Mouse (Mus musculus): ENCODE results near the gene Iffo2.

The Iffo2 gene

DNA sequence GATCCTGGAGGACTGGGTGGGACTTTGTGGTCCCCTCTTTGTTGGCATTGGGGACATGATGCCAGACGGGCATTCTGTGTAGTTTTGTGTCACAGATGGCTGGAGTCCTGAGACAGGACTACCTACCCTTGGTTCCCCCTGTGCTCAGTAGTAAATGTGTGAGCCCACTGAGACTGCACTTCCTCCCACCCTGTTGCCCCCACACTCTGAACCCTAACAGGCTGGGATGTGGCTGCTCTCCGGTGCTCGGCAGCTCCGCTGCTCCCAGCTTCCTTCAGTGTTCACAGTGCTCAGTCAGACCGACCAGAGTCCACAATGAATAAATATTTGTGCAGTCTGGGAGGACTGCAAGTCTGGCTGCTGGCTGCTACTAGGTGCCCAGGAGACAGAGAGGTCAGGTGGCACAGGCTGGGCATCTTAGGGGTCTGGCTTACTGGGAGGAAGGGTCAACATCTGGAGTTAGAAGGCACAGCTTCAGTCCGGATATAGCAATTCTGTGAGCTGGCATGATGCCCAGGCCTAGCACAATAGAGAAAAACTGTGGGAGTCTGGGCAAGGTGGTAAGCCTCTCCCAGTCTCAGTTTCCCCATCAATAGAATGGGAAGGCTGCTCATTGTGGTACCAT, 51.2 kb downstream of the Iffo2 start:
- DNase-seq (ENCODE audit: low spot score) = no peak

DNA sequence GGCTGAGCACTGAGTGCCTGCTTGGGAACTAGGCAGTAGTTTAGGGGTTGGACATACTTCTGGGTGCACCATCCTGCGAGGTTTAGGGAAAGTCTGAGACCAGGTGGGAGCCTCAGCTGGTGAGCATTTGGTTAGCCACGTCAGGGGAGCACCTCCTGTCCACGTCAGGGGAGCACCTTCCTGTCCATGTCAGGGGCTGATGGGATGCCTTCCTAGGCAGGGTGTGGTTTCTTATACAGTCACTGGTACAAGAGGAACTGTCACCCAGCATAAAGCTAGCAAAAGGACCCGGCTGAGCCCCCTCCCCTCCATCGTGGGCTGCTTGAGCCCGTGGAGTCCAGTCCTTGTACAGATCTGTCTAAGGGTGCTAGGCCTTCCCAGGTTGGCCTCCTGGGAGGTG, 52.0 kb downstream of the Iffo2 start:
- no peak for DNase-seq (ENCODE audit: low spot score)

DNA sequence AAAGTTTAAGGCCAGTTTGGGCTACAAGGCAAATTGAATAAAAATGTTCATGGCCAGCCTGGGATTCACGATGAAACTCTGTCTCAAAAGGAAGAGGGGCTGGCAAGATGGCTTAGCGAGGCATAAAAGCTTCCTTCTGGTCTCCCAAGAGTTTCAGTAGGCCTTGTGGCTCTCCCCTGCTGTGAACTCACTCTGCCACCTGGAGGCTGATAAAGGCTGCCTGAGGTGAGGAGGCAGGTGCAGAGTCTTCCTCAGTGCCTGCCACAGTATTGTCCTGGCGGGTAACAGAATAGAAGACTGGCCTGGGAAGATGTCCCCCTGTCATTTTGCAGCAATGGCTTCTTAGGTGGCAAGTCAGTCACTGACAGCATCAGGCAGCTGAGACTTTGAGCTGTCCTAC, 52.6 kb downstream of the Iffo2 start:
- DNase-seq (ENCODE audit: low spot score) = no peak

DNA sequence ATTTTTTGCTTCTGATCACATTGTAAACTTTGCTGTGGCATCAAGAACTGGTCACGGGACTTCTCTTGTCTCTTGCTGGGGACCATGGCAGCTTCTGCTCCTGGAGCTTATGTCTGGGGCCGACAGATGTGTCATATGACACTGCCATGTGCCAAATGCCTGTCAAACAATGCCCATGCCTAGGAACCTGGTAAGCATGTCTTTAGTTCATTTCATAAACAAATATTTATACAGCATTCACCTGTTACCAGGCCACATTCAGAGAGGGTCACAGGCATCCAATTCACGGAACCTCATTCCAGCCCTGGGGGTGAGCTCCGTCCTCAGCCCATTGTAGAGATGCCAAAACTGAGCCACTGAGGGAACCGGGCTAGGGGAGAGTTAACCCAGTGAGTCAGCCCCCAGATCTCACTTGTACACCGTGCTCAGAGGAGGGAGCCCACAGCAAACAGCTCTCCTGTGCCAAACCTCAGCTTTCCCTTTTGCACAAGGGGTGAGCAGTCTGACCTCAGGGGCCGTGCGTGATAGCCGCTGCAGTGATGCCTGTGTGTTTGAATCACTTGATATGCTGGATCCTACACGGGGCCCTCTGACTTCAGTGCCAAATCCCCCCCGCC, 53.4 kb downstream of the Iffo2 start:
- no peak for DNase-seq (ENCODE audit: low spot score)

DNA sequence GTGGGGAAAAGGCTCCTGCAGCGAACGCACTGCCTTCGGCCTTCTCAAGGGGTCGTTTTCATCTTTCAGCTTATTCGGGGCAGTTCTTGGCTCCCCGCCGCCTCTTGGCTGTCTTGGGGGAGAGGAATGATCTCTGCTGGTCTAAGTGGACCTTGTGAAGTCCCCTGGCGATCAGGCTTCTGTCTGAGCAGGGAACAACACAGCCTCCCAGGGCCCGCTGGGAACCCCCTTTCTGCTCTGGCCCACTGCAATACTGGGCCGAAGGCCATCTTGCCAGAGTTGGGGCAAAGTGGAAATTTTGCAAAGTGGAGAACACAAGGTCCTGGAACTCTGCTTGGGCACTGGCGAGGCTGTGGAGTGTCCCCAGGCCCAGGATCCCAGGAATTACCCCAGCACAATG, 54.4 kb downstream of the Iffo2 start:
- no peak for DNase-seq (ENCODE audit: low spot score)

DNA sequence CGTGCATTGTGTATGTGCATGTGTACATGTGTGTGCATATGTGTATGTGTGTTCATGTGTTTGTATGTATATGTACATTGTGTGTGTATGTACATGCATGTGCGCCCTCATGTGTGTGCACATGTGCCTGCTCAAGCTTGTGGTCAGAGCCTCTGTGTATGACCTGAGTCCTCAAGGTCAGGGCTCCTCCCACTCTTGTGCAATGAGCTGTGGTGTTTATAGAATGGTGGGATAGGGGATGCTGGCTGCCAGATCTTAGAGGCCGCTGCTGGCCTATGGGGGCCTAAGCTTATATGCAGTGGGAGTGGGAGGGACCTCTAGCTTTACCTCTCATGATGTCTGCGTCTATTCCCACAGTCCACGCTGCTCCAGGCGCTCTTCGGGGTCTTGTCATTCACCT, 55.4 kb downstream of the Iffo2 start:
- peak; percentile 57 for DNase-seq (ENCODE audit: low spot score)

DNA sequence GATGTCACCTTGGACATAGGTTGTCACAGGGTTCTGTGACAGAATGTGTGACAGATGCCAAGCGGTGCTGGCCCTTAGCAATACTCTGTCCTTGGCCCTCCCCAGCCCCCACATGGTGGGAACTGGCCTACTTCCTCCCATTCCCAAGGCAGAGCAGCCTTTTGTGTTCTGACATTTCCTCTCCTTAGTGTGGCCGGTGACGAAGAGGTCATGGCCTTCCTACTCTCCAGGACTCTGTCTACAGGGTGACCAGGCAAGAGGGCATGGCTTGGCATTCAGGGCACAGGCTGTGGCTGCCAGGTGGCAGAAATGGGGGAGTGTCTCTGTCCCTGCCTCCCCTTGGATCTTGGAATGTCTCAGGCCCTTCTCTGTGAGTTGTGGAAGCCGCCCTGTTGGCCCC, 57.0 kb downstream of the Iffo2 start:
- DNase-seq (ENCODE audit: low spot score) = no peak

DNA sequence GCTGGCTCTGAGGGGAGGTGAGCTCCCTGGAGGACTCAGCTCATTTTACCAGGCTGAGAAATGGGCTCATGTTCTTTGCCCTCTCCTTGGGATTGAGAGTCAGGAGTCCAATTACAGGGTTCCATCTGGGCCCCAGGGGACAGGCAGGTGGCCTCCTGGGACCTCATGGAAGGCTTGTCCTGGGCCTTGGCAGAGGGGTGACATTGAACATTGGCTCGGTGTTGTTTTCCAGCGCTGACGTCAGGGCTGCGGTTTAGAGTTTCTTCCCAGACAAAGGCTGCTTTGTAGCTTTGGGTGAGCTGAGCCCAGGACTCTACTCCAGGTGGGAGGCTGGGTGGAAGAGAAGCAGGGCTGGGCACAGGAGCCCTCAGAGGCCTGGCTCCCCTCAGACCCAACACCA, 57.4 kb downstream of the Iffo2 start:
- no peak for DNase-seq (ENCODE audit: low spot score)

DNA sequence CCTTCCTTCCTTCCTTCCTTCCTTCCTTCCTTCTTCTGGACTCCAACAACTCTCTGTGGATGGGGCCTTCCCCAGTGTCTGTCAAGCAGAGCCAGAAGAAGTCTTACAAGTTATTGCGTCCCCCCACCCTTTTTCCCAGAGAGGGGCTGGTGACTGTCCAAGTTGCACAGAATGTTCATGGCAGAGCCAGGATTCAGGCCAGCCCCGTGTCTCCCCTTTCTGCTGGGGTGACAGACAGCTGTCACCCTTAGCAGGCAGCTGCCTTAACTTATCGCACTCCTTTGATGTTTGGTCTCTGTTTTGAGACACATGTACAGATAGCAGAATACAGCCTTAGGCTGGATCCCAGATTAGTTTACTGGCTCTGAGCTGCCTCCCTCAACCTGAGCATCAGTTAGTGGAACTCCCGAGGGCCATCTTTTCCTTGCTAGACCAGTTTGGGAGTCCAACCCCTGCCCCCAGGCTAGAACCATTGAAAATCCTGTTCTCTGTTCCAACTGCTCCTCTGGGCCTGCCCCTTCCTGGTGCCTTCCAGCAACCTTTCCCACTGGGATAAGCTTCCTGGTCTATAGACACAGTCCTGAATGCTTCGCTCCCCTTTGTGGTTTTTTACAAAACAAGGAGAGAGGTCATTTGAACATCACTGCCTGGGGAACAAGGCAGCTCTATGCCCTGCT, 59.1 kb downstream of the Iffo2 start:
- DNase-seq (ENCODE audit: low spot score) = no peak

DNA sequence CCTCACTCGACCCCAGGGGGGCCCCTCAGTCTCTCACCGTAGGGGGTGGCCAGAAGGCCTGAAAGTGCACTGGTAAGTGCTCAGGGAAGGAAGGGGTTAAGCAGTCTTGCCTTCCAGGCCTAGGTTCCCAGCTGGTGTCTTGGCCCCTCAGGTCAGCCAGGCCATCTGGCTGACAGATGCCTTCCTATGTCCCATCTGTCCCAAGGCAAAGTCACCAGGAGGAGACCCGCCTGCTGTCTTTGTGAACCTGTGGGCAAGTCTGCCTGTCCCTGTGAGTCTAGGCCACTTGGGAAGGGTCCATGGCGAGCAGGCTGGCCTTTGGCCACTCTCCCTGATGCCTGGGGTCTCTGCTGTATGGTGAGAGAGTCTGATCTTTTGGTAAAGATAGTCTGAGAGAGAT, 60.1 kb downstream of the Iffo2 start:
- DNase-seq (ENCODE audit: low spot score) = no peak

DNA sequence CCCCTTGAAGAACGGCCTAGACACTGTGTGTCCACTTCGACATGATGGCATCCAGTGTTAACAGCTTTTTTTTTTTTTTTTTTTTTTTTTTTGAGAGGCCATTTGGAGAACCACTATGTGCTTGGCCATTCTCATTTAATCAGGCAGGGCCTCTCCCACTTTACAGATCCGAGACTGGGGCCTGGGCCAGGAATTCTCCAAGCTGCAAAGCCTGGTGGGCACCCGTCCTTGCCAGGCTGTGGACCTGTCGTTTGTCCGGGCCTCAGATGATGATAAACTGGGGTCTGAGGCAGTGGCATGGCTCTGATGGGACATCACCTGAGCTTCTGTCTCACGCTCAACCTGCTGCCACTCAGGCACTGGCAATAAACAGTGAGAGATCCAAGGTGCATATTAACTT, 62.5 kb downstream of the Iffo2 start:
- no peak for DNase-seq (ENCODE audit: low spot score)

DNA sequence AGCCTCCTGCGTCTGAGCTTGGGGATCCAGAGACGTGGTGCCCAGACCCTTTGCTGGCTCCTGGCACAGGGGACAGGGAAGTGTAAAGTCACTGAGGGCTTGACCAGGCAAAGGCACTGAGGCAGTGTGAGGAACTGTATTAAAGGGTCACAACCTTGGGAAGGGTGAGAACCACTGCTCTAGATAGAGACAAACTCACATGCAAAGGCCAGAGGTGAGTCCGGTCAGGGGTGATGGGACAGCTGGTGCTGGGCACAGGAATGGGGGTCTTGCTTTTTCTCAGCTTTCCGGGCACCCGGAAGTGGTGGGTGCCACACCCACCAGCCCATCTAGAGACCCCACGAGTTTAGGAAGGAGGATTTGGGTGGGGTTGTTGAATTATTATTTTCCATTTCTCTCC, 63.0 kb downstream of the Iffo2 start:
- no peak for DNase-seq (ENCODE audit: low spot score)

DNA sequence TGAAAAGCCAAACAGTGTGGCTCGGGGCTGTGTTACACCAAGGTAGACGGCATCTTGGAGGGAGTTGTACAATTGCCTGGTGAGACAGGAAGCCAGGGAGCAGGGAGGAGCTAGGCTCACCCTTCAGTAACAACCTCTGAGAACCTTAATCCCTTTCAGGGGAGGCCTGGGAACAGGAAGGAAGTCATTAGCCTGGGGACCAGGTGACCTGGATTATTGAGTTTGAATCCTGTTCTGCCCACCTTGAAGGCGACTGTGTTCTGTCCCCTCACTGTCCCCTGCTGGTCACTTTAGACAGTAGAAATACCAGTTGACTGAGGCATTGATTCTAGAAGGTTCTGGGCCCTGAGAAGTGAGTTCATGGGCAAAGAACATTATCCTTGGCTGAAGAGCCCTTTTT, 63.7 kb downstream of the Iffo2 start:
- DNase-seq (ENCODE audit: low spot score) = no peak

DNA sequence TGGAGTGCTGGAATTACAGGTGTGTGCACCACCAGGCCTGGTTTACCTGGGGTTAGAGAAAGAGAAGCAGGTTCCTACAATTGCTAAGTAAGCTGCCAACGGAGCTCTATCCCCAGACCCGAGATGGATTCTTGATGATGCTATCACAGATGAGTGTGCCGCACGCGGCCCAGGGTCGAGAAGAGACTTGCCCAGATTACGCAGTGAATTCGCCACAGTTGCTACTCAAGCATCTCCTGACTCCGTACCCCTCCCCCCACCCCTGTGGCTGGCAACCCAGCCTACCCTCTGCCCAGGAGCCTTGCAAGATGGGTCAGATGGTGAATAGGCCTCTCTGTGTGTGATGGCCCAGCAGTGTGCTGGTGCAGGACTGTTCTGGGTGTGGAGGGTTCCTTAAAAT, 66.4 kb downstream of the Iffo2 start:
- no peak for DNase-seq (ENCODE audit: low spot score)

DNA sequence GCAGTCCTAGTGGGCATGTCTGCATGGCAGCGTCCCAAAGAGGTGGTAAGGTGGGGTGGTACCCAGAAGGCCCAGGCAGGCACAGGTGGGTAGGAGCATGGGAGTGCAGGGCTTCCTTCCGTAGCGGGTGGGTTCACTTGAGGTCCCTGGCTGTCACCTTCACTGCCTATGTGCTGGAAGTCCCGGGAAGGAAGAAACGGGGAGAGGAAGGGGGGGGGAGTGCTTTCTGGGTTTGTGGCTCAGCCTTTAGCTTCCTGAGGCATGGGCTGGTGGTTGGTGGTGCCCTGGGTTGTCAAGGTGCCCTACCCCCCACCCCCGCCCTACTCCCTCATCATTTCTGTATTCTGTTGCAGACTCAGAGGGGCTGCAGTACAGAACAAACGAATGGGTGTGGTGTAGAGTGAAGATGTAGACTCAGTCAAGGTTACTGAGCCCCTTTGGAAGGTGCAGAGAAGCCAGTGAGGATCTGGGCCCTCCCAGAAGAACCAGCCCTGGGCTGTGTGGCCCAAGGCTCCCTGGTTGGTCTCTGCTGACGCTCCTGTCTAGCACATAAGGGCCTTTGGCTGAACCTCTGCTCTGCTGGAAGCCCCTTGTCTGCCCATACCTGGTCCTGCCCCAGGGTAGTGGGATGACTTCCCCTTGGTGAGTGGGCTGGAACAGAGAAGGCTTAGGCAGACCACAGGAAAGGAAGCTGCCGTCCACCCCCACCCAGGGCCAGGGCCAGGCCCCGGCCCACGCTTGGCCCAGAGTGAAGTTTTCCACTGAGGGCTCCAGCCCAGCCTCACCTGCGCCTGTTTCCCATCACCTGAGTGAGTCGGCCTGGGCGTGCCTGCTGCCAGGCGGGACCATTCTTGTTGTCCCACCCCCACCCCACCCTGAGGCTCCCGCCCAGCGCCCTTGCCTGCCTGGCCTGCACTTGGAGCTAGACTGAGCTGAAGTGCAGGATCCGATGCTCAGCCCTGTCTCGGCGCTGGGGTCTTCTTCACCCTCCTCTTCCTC, 67.2 kb downstream of the Iffo2 start:
- no peak for DNase-seq (ENCODE audit: low spot score)

DNA sequence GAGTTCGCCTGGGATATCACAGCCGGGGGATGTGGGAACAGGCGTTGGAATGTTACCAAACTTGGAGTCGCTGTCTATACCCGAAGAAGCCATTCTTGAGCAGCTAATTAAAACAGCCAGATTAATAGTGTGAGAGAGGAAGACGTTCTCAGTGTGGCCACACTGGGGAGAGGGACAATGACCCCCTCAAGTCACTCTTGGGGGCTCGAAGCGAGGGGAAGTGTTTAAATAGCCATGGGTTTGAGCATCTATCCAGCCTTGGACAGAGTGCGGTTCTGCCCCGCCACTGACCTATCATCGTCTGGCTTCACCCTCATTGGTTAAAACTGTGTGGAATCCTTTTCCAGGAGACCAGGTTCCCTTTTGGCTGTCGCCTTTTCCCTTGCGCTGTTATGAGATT, 68.0 kb downstream of the Iffo2 start:
- DNase-seq (ENCODE audit: low spot score) = no peak

DNA sequence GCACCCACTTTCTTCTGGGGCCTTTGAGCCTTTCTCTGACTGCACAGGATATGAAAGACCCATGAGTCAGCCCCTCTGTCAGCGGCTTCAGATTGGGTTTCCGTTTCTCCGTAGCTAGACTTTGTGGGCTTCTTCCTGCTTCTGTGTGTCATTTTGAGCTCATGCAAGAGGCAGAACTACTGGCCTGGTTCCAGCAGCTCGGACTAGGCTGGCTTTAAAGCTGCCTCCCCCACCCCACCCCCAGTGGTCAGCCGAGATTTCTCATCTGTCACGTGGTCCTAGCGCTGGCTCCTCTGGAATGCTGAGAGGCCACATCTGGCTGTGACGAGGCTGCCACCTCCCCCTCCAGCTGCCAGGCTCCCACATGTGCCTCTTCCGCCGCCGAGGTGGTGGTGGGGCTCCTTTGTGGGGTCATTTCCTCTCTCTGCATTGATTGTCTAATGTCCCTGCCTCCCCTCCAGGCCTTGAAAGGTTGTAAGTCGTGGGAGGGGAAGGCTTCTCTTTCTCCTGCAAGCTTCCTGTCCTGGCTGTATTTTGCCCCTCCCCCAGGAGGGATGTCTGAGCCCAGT, 68.7 kb downstream of the Iffo2 start:
- DNase-seq (ENCODE audit: low spot score) = peak; percentile 78

DNA sequence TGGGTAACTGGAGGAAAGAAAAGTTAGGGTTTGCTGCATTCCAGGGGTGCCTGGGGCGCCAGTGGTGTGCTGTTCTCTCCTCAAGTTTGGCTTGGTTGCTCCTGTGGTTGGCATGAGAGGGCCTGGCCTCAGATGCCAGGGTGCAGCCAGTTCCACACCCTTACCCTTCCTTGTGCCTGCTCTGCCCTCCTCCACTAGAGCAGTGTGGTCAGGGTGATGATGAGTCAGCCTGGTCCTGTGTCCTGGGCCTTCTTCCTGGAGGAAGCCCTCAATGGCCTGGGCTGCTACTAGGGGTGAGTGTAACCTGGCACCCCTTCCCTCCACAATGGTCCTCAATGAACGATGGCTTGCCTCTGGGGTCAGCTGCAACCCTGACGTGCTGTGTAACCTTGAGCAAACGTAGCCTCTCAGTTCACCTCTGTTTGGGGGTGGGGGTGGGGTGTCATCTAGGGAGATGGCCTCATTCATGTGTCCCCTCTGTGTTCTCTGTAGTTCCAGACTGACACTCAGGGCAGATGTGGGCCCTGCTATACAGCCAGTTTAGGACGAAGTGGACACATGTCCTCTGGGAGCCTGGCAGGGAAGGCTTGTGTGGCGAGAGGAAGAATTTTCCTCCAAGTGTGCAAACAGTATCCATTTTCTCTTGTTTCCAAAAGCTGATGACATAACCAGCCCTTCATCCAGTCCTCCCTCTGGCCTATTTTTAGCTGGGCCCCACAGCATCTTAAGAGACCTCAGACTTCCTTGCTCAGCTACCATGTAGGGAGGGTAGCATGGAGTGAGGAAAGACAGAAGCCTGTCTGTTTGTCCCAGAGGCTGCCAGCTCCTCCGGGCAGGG, 71.4 kb downstream of the Iffo2 start:
- DNase-seq (ENCODE audit: low spot score) = no peak

DNA sequence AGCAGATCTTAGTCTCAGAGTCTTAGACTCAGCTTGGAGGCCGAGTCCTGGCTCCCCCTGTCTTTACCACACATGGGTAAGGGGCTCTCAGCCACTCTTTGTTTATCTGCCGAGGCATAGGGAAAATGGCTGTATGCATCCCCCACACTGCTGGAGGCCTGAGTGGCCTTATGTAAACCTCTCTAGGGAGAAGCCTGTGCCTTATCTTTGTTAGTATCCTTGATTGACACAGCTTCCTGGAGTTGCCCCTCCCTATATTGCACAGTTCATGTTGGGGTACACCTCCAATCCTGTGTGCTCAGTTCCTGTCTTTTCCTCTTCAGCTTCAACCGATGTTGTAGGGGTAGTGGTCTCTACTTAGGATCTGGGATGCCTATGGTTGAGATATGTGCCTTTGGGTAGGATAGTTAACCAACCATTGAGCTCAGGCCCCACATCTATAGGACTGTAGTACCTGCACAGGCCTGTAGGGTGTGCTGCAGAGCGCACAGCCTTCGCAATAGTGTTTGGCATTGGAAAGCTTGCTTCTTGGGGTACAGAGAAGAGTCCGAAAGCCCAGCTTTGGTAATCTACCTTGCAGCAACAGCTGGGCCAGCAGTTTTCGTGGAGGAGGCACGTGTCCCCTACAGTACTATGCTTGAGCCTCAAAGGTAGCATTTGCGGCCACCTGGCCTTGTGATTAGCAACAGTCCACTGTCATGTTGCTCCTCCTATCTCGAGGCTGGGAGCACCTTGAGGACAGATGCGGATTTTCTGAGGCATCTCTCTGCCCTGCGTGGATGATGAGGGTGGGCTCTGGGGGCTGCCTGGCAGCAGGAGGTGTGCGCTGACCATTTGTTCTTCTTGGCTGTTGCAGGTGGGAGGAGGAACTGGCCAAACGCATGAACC, 72.3 kb downstream of the Iffo2 start, which contains the start of gene Gm21969:
TSS of gene Gm21969 (plus strand) at position 830 of the 888 bp plus-strand sequence.
- no peak for DNase-seq (ENCODE audit: low spot score)

DNA sequence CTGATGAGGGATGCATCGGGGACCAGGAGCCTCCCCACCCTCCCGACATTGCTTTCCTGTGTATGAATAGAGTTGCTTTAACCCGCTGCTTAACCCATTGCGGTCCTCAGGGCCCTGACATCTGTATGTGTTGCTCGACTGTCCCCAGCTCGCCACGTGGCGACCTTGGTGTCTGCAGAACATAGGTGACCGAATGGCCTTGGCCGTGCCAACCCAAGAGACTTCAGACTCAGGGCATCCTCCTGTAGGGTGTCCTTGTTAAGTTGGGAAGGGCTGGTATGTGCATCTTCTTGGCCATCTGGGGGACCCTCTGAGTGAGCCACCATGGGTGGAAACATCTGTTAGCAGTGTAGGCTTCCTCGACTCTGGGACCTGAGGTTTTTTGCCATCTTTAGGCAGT, 74.9 kb downstream of the Iffo2 start:
- no peak for DNase-seq (ENCODE audit: low spot score)

Measured in ovary, adult 18-20 months (tissue).